Mouse (Mus musculus): ENCODE measurements at regions not wholly inside any gene's neighbourhood (a gene's known extent, or its start where the extent isn't known, plus 50 kb on each side); places are given as distances from the start of the nearest gene placed in this dataset.

DNA sequence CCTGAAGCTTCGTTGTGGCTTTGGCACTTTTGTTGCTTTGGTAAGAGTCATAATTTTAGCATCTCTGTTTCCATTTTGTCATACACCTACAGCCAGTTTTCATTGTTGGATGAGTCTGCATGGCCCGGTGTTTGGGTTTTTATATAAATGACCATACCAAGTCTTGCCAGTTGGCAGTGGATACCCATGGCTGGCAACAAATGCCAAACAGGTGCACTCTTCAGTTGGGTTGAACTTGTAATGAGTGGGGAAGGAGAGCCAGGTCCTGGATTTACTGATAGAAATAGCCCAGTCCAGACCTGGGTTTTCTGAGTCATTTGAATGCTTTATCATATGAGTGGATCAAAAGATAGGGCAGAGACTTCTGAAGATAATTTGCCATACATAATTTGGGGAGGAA is 64.3 kb upstream of the Slc24a3 start:
- no peak for TF ChIP-seq POLR2A (IDR thresholded peaks at IDR 0.05; ENCODE audit: low read depth, low read length)
- TF ChIP-seq CTCF (IDR thresholded peaks at IDR 0.05; ENCODE audit: borderline replicate concordance, insufficient read depth, low read length): no peak

Measured in embryonic fibroblast, embryonic 13.5 days (primary cell).